Mouse (Mus musculus): Measurements from ENCODE around the gene Vmp1. TPM values are rescaled to one million over a fixed set of nuclear protein-coding genes. Genes with fewer than 3 reads are reported as not detected.
A peak's percentile ranks its signal among the peaks of the same experiment; 100 is the strongest.

The Vmp1 gene
- polyA plus RNA-seq, 1 experiment, result 132 TPM

DNA sequence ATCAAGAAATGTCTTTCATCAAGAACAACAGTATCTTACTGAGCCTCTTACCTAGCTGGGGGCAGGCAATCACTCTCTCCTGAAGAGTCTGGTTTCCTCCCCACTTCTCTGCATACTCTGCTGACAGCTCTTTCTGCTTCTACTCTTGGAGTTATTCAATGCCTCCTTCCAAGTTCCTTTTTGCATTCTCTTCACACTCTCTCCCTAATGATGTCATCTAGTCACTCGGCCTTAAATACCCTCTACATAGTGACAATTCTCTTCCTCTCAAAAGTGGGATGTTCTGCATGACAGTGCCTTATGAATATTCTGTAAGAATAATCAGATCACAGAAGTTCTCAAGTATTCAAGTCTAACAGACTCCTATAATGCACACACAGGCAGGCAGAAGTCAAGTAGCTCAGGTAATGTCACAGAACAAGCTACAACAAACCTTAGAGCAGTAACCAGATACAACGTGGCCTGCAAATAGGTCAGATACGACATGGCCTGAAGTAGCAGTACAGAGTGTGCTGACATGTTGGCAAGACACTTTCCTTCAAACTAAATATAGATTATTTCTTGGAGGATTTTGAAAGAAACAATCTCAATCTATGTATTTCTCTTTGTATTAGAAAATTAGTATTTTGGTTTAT, 12.5 kb downstream of the Vmp1 start:
- H3K27ac ChIP-seq (ENCODE audit: insufficient read depth, low read length), result 0 out of 2 replicates have a peak overlapping the region, but pooled peaks have one; percentile 20
- no peaks in the 10 kb centered on the region for H3K27me3 ChIP-seq (ENCODE audit: control insufficient read depth, insufficient read depth, low read length)

GRCm38 (mm10) chr11:86668169-86668568, 15.5 kb downstream of the Vmp1 start:
- H3K27ac ChIP-seq (ENCODE audit: insufficient read depth, low read length), result no peak overlapping the region
- TF ChIP-seq POLR2A (IDR thresholded peaks at IDR 0.05; ENCODE audit: borderline replicate concordance, insufficient read depth, low read length) (no peak), CTCF (IDR thresholded peaks at IDR 0.05; ENCODE audit: borderline replicate concordance, insufficient read depth, low read depth, low read length) (no peak)
- no peak overlapping the region for H3K4me3 ChIP-seq (replicated peaks; ENCODE audit: insufficient read depth, low read depth, low read length)
- H3K4me1 ChIP-seq (ENCODE audit: control insufficient read depth, insufficient read depth, low read length), result no peaks in the 10 kb centered on the region
- DNase-seq, result no peak
- 74% methylated on average over 3 of the region's 3 CpGs for WGBS
- no peaks in the 10 kb centered on the region for H3K27me3 ChIP-seq (ENCODE audit: control insufficient read depth, insufficient read depth, low read length)

More for the DNA sequence above, 12.5 kb downstream of the Vmp1 start:
- no peaks in the 10 kb centered on the region for H3K4me1 ChIP-seq (ENCODE audit: control insufficient read depth, insufficient read depth, low read length)
- 71% methylated on average over 3 of the region's 3 CpGs for WGBS
- no peak overlapping the region for H3K4me3 ChIP-seq (replicated peaks; ENCODE audit: insufficient read depth, low read depth, low read length)
- TF ChIP-seq POLR2A (IDR thresholded peaks at IDR 0.05; ENCODE audit: borderline replicate concordance, insufficient read depth, low read length) (no peak), CTCF (IDR thresholded peaks at IDR 0.05; ENCODE audit: borderline replicate concordance, insufficient read depth, low read depth, low read length) (no peak)
- no peak for DNase-seq

- no peaks in the 10 kb centered on the region for H3K4me1 ChIP-seq (ENCODE audit: control insufficient read depth, insufficient read depth, low read length)
- H3K27me3 ChIP-seq (ENCODE audit: control insufficient read depth, insufficient read depth, low read length), result no peaks in the 10 kb centered on the region
- no peak overlapping the region for H3K4me3 ChIP-seq (replicated peaks; ENCODE audit: insufficient read depth, low read depth, low read length)
- WGBS, result 94% methylated on average over 2 of the region's 2 CpGs
- no peak for DNase-seq
- TF ChIP-seq POLR2A (IDR thresholded peaks at IDR 0.05; ENCODE audit: borderline replicate concordance, insufficient read depth, low read length), result no peak
- TF ChIP-seq CTCF (IDR thresholded peaks at IDR 0.05; ENCODE audit: borderline replicate concordance, insufficient read depth, low read depth, low read length), result no peak
- H3K27ac ChIP-seq (ENCODE audit: insufficient read depth, low read length), result no peak overlapping the region
Observed at GRCm38 (mm10) chr11:86667553-86667952, 16.1 kb downstream of the Vmp1 start.

- 62% methylated on average over 3 of the region's 3 CpGs for WGBS
- Histone ChIP-seq H3K27ac (ENCODE audit: insufficient read depth, low read length) (no peak overlapping the region), H3K4me1 (ENCODE audit: control insufficient read depth, insufficient read depth, low read length) (no peaks in the 10 kb centered on the region), H3K4me3 (replicated peaks; ENCODE audit: insufficient read depth, low read depth, low read length) (no peak overlapping the region), H3K27me3 (ENCODE audit: control insufficient read depth, insufficient read depth, low read length) (no peaks in the 10 kb centered on the region)
- TF ChIP-seq POLR2A (IDR thresholded peaks at IDR 0.05; ENCODE audit: borderline replicate concordance, insufficient read depth, low read length), result no peak
- no peak for TF ChIP-seq CTCF (IDR thresholded peaks at IDR 0.05; ENCODE audit: borderline replicate concordance, insufficient read depth, low read depth, low read length)
- DNase-seq, result no peak
Observed at GRCm38 (mm10) chr11:86664406-86664805, 19.2 kb downstream of the Vmp1 start.

GRCm38 (mm10) chr11:86663977-86664376, 19.7 kb downstream of the Vmp1 start:
- H3K4me1 ChIP-seq (ENCODE audit: control insufficient read depth, insufficient read depth, low read length), result no peaks in the 10 kb centered on the region
- H3K4me3 ChIP-seq (replicated peaks; ENCODE audit: insufficient read depth, low read depth, low read length), result no peak overlapping the region
- DNase-seq, result no peak
- TF ChIP-seq CTCF (IDR thresholded peaks at IDR 0.05; ENCODE audit: borderline replicate concordance, insufficient read depth, low read depth, low read length) (no peak), POLR2A (IDR thresholded peaks at IDR 0.05; ENCODE audit: borderline replicate concordance, insufficient read depth, low read length) (no peak)
- no peaks in the 10 kb centered on the region for H3K27me3 ChIP-seq (ENCODE audit: control insufficient read depth, insufficient read depth, low read length)
- H3K27ac ChIP-seq (ENCODE audit: insufficient read depth, low read length), result no peak overlapping the region

GRCm38 (mm10) chr11:86662986-86663895, 20.4 kb downstream of the Vmp1 start:
- WGBS, result 97% methylated on average over 8 of the region's 8 CpGs
- H3K27me3 ChIP-seq (ENCODE audit: control insufficient read depth, insufficient read depth, low read length), result no peaks in the 10 kb centered on the region
- no peak overlapping the region for H3K4me3 ChIP-seq (replicated peaks; ENCODE audit: insufficient read depth, low read depth, low read length)
- no peak for DNase-seq
- TF ChIP-seq CTCF (IDR thresholded peaks at IDR 0.05; ENCODE audit: borderline replicate concordance, insufficient read depth, low read depth, low read length) (no peak), POLR2A (IDR thresholded peaks at IDR 0.05; ENCODE audit: borderline replicate concordance, insufficient read depth, low read length) (no peak)
- H3K27ac ChIP-seq (ENCODE audit: insufficient read depth, low read length), result no peak overlapping the region
- no peaks in the 10 kb centered on the region for H3K4me1 ChIP-seq (ENCODE audit: control insufficient read depth, insufficient read depth, low read length)

DNA sequence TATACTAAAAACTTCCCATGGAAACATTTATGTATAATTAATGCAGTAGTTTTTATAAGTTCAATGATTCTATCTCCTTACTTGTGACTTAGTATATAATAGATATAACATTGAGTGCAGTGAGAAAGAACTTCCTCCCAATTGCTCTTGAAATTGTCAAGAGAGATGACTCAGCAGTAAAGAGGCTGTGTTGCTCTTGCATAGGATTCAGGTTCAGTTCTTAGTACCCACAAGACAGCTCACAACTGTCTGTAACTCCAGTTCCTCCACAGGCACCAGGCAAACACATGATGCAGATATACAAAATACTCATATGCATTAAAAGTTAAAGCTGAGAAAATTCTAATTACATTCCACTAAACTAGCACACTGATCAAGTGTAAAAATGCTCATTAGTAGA, 25.8 kb downstream of the Vmp1 start:
- Histone ChIP-seq H3K4me1 (ENCODE audit: control insufficient read depth, insufficient read depth, low read length) (no peaks in the 10 kb centered on the region), H3K27me3 (ENCODE audit: control insufficient read depth, insufficient read depth, low read length) (no peaks in the 10 kb centered on the region), H3K4me3 (replicated peaks; ENCODE audit: insufficient read depth, low read depth, low read length) (no peak overlapping the region), H3K27ac (ENCODE audit: insufficient read depth, low read length) (no peak overlapping the region)
- TF ChIP-seq CTCF (IDR thresholded peaks at IDR 0.05; ENCODE audit: borderline replicate concordance, insufficient read depth, low read depth, low read length) (no peak), POLR2A (IDR thresholded peaks at IDR 0.05; ENCODE audit: borderline replicate concordance, insufficient read depth, low read length) (no peak)
- DNase-seq, result no peak
